ENCODE assay signal across 8 mouse cellular contexts in genomic region chr12:108005816-108006626, GRCm38 (mm10). TPM values are rescaled to one million over a fixed set of nuclear protein-coding genes. Genes with fewer than 3 reads are reported as not detected.
DNase-seq lines count a peak whose midpoint lies in the region; ATAC-seq and TF ChIP-seq lines count a peak whose summit lies in the region.

No protein-coding gene starts in this region.

- no peak for TF ChIP-seq EP300 in lung, postnatal 0 days (IDR thresholded peaks at IDR 0.05)

- H3K27me3 ChIP-seq in embryonic facial prominence, embryonic 13.5 days: no peaks in the 10 kb centered on the region
- peaks cover 38% of the 10 kb centered on the region for H3K27me3 ChIP-seq in lung, postnatal 0 days (replicated peaks; ENCODE audit: insufficient read depth, low read length)

- peak overlapping the region; percentile 93 for H3K4me2 ChIP-seq in embryonic facial prominence, embryonic 13.5 days
- H3K4me2 ChIP-seq in lung, postnatal 0 days (replicated peaks; ENCODE audit: low read depth, low read length): peak overlapping the region; percentile 42

- peak; percentile 44 for TF ChIP-seq CTCF in lung, postnatal 0 days (IDR thresholded peaks at IDR 0.05)

- H3K9me3 ChIP-seq in embryonic facial prominence, embryonic 13.5 days: no peaks in the 10 kb centered on the region
- no peaks in the 10 kb centered on the region for H3K9me3 ChIP-seq in lung, postnatal 0 days (ENCODE audit: low read length)

- ATAC-seq in embryonic facial prominence, embryonic 13.5 days (ENCODE audit: insufficient number of reproducible peaks, insufficient read depth, low FRiP score, low TSS enrichment, low read depth): 0 out of 2 replicates have a peak, but pooled peaks have one; percentile 57
- ATAC-seq in lung, postnatal 0 days: peak; percentile 77

- under 1% methylated on average over 55 of the region's 56 CpGs for WGBS in embryonic facial prominence, embryonic 13.5 days
- WGBS in lung, postnatal 0 days: 3% methylated on average over 52 of the region's 56 CpGs

- intact Hi-C loops in heart, postnatal 25 days (cut with DNase I): no loop called here
- intact Hi-C loops in heart, postnatal 10 days (cut with DNase I): no loop called here

- H3K36me3 ChIP-seq in embryonic facial prominence, embryonic 13.5 days: no peaks in the 10 kb centered on the region
- no peaks in the 10 kb centered on the region for H3K36me3 ChIP-seq in lung, postnatal 0 days (ENCODE audit: insufficient read depth, low read length)

- peak overlapping the region; percentile 64; the same call in 1 of the 2 replicates for H3K27ac ChIP-seq in embryonic facial prominence, embryonic 13.5 days
- H3K27ac ChIP-seq in lung, postnatal 0 days (ENCODE audit: low read length): no peak overlapping the region

- H3K4me3 ChIP-seq in embryonic facial prominence, embryonic 13.5 days: peak overlapping the region; percentile 97
- H3K4me3 ChIP-seq in lung, postnatal 0 days (ENCODE audit: low read depth, low read length): peak overlapping the region; percentile 15; the same call in 1 of the 2 replicates

- peak; percentile 38 to 52 for DNase-seq in heart, adult 18-20 months
- no peak for DNase-seq in heart, postnatal 25 days (ENCODE audit: low spot score)
- DNase-seq in heart, postnatal 10 days: peak; percentile 68 to 70
- DNase-seq in kidney, postnatal 4 days: peak; percentile 77 to 86
- DNase-seq in lung, postnatal 0 days (ENCODE audit: low spot score): peak; percentile 83
- DNase-seq in right cerebral cortex, adult 18-20 months: peak; percentile 81
- no peak for DNase-seq in B cell, adult 2 months

- H3K4me1 ChIP-seq in embryonic facial prominence, embryonic 13.5 days: peaks cover 33% of the 10 kb centered on the region
- H3K4me1 ChIP-seq in lung, postnatal 0 days (ENCODE audit: insufficient read depth, low read depth, low read length): 0 out of 2 replicates have a peak, but pooled peaks cover 4% of the 10 kb centered on the region

- peak overlapping the region; percentile 100 for H3K9ac ChIP-seq in embryonic facial prominence, embryonic 13.5 days
- no peak overlapping the region for H3K9ac ChIP-seq in lung, postnatal 0 days (replicated peaks; ENCODE audit: low read depth)

RNA-seq across cellular contexts. Expression of gene Bcl11b, which starts 2.6 kb away (rescaled TPM):
- 1 to 10 TPM in 1 of 2 experiments, under 1 TPM in 1; 0.69 to 1.1 TPM for total RNA-seq in heart, adult 18-20 months (2021)
- total RNA-seq in heart, postnatal 25 days (2021): 1 to 10 TPM; 1.1 to 1.6 TPM
- 35.7 and 40.6 TPM in 2 replicates for polyA plus RNA-seq in embryonic facial prominence, embryonic 13.5 days (2015; fragmentation: Nextera tagmentation; extraction: Ambion mirVana)
- total RNA-seq in heart, postnatal 10 days (2021): 1 to 10 TPM; 1.6 to 1.8 TPM
- polyA plus RNA-seq in lung, postnatal 0 days (2015; fragmentation: Nextera tagmentation; extraction: Ambion mirVana): 0.44 and 0.46 TPM in 2 replicates

Comparison
In these comparisons a context has a peak if more than half of its experiments do, and no peak if none do; other contexts are left out.
1. DNase-seq: peak in heart, adult 18-20 months (2 of 2), heart, postnatal 10 days (2 of 2), kidney, postnatal 4 days (2 of 2), lung, postnatal 0 days (single experiment) and right cerebral cortex, adult 18-20 months (single experiment); none in heart, postnatal 25 days (single experiment) and B cell, adult 2 months (0 of 2).